Comparison of ENCODE assay signal across 17 mouse cellular contexts in the genomic region with DNA sequence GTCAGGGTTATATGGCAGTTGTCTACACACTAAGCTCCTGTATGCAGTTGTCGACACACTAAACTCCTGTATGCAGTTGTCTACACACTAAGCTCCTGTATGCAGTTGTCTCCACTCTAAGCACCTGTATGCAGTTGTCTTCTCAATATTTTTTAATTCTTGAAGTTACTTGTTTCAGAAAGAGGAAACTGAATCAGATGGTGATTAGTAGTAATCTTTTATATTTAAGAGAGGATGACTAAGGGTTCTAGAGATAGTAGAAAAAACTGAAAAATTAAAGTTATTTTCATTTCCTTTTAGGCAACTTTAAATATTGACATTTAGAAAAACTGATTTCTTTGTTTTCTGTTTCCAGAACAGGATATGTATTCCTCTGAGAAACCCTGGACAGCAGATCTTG.
"Had no signal": no experiment of that assay in that cellular context is flagged by ENCODE, and none has a peak within 500 bp of the region (broad histone marks: within the 10 kb centered on the region; RNA-seq: fewer than 3 reads in every experiment).

No protein-coding gene starts in this region.

- ATAC-seq: midbrain, embryonic 16.5 days had no signal

- H3K27ac ChIP-seq: midbrain, embryonic 10.5 days; midbrain, embryonic 12.5 days; neural tube, embryonic 13.5 days; neural tube, embryonic 15.5 days had no signal

- H3K4me2 ChIP-seq: lung, embryonic 14.5 days; midbrain, embryonic 12.5 days; neural tube, embryonic 13.5 days; neural tube, embryonic 15.5 days had no signal

- H3K4me3 ChIP-seq: midbrain, embryonic 10.5 days; midbrain, embryonic 12.5 days; myocyte; neural tube, embryonic 13.5 days; neural tube, embryonic 15.5 days had no signal

- H3K9ac ChIP-seq: lung, embryonic 14.5 days; midbrain, embryonic 12.5 days; neural tube, embryonic 13.5 days; neural tube, embryonic 15.5 days had no signal

- H3K27me3 ChIP-seq: midbrain, embryonic 12.5 days; neural tube, embryonic 13.5 days; neural tube, embryonic 15.5 days had no signal

- DNase-seq: lung, postnatal 10 days; midbrain, embryonic 14.5 days; retina, postnatal 1 day; right cerebral cortex, adult 18-20 months; right cerebral cortex, postnatal 25 days; right cerebral cortex, postnatal 4 days; spleen, adult 18-20 months; thymus, adult 18-20 months; thymus, postnatal 14 days; thymus, postnatal 36 days had no signal

- H3K36me3 ChIP-seq: neural tube, embryonic 13.5 days; neural tube, embryonic 15.5 days had no signal

- H3K9me3 ChIP-seq: midbrain, embryonic 10.5 days; midbrain, embryonic 12.5 days; neural tube, embryonic 13.5 days; neural tube, embryonic 15.5 days had no signal
